Comparison of ENCODE assay signal across 17 mouse cellular contexts in the genomic region with DNA sequence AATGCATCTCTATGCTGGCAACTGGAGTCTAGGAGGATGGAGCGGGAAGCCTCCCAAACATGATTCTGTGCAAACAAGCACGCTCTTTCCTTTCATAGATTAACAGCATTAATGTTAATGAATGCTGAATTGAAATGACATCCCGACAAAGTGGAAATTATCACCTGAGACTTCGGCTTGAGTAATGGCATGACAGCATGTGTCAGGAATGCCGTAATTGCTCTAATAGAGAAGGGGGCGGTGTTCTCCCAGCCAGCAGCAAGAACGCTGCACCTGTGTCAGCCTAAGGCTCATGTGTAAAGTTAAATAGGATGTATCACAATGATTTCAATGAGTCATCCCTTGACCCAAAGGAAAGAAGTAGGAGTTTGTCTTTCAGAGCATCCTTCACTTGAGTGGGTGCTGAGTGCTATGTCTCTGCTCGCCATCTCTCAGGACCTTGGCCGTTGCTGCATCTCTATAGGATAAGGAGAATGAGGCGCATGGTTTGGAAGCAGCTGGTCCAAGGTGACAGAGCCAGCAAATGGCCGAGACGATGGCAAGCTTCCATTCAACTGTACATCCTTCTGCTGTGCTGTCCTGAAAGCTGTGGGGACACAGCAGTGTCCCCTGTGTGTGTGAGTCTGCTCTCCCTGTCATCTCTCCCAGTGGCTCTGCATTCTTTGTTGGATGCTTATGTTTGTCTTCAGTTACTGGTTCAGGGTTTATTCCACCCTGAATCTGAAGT.
DNase-seq lines count a peak whose midpoint lies in the region; ATAC-seq and TF ChIP-seq lines count a peak whose summit lies in the region.
"Had no signal": no experiment of that assay in that cellular context is flagged by ENCODE, and none has a peak within 500 bp of the region (broad histone marks: within the 10 kb centered on the region; RNA-seq: fewer than 3 reads in every experiment).

No protein-coding gene starts in this region.

- no peak overlapping the region for H3K4me3 ChIP-seq in hindbrain, embryonic 15.5 days
- no peak overlapping the region for H3K4me3 ChIP-seq in hindbrain, postnatal 0 days (ENCODE audit: low read length)
- H3K4me3 ChIP-seq in limb, embryonic 10.5 days: no peak overlapping the region
- H3K4me3 ChIP-seq: embryonic facial prominence, embryonic 12.5 days; gastrocnemius, adult 2 months; heart, embryonic 13.5 days; intestine, embryonic 15.5 days had no signal

- H3K36me3 ChIP-seq in hindbrain, embryonic 15.5 days: no peaks in the 10 kb centered on the region
- H3K36me3 ChIP-seq in hindbrain, postnatal 0 days (ENCODE audit: insufficient read depth, low read length): no peaks in the 10 kb centered on the region
- H3K36me3 ChIP-seq in limb, embryonic 10.5 days: no peaks in the 10 kb centered on the region
- H3K36me3 ChIP-seq: embryonic facial prominence, embryonic 12.5 days; heart, embryonic 13.5 days; intestine, embryonic 15.5 days had no signal

- WGBS in hindbrain, embryonic 15.5 days: 75% methylated on average over 12 of the region's 12 CpGs
- 72% methylated on average over 12 of the region's 12 CpGs for WGBS in hindbrain, postnatal 0 days
- 90% methylated on average over 12 of the region's 12 CpGs for WGBS in limb, embryonic 10.5 days

- H3K4me2 ChIP-seq in hindbrain, embryonic 15.5 days: no peak overlapping the region
- H3K4me2 ChIP-seq in hindbrain, postnatal 0 days (ENCODE audit: low read depth, low read length): no peak overlapping the region
- H3K4me2 ChIP-seq: embryonic facial prominence, embryonic 12.5 days; heart, embryonic 13.5 days; intestine, embryonic 15.5 days had no signal

- no peaks in the 10 kb centered on the region for H3K27me3 ChIP-seq in hindbrain, embryonic 15.5 days
- no peaks in the 10 kb centered on the region for H3K27me3 ChIP-seq in hindbrain, postnatal 0 days (ENCODE audit: insufficient read depth, low read length)
- H3K27me3 ChIP-seq in limb, embryonic 10.5 days (ENCODE audit: low read depth, poor library complexity, severe bottlenecking): no peaks in the 10 kb centered on the region
- H3K27me3 ChIP-seq: embryonic facial prominence, embryonic 12.5 days; heart, embryonic 13.5 days; intestine, embryonic 15.5 days had no signal

- H3K4me1 ChIP-seq in hindbrain, embryonic 15.5 days (replicated peaks): no peaks in the 10 kb centered on the region
- H3K4me1 ChIP-seq in hindbrain, postnatal 0 days (ENCODE audit: insufficient read depth, low read length): no peaks in the 10 kb centered on the region
- no peaks in the 10 kb centered on the region for H3K4me1 ChIP-seq in limb, embryonic 10.5 days
- H3K4me1 ChIP-seq: embryonic facial prominence, embryonic 12.5 days; heart, embryonic 13.5 days; intestine, embryonic 15.5 days had no signal

- DNase-seq in hindbrain, postnatal 0 days (ENCODE audit: low spot score): no peak
- DNase-seq in brain, adult 2 months (ENCODE audit: low read depth, low spot score): peak; percentile 17
- DNase-seq in cerebellum, postnatal 10 days: peak; percentile 46 to 50
- DNase-seq in limb, embryonic 10.5 days (ENCODE audit: low spot score): no peak
- DNase-seq: gastrocnemius, adult 2 months; heart, postnatal 4 days; kidney, postnatal 4 days; lung, adult 2 months; lung, postnatal 4 days; right cerebral cortex, postnatal 14 days; thymus, postnatal 25 days had no signal

- no peak for TF ChIP-seq CTCF in hindbrain, postnatal 0 days (IDR thresholded peaks at IDR 0.05; ENCODE audit: low read depth)

- ATAC-seq in hindbrain, embryonic 15.5 days (ENCODE audit: low FRiP score, low read depth): peak; percentile 45; the same call in 1 of the 2 replicates
- ATAC-seq in hindbrain, postnatal 0 days: no peak
- peak; percentile 70 for ATAC-seq in cerebellum, adult (ENCODE audit: insufficient number of reproducible peaks, low FRiP score, low TSS enrichment)
- no peak for ATAC-seq in megakaryocyte, adult 5-6 weeks (ENCODE audit: poor library complexity, severe bottlenecking)
- ATAC-seq: intestine, embryonic 15.5 days had no signal

- no peaks in the 10 kb centered on the region for H3K9me3 ChIP-seq in hindbrain, embryonic 15.5 days
- no peaks in the 10 kb centered on the region for H3K9me3 ChIP-seq in hindbrain, postnatal 0 days (ENCODE audit: low read length)
- H3K9me3 ChIP-seq in limb, embryonic 10.5 days (replicated peaks): no peaks in the 10 kb centered on the region
- H3K9me3 ChIP-seq: embryonic facial prominence, embryonic 12.5 days; intestine, embryonic 15.5 days had no signal

- no peak overlapping the region for H3K27ac ChIP-seq in hindbrain, embryonic 15.5 days (replicated peaks)
- no peak overlapping the region for H3K27ac ChIP-seq in hindbrain, postnatal 0 days
- H3K27ac ChIP-seq in limb, embryonic 10.5 days: no peak overlapping the region
- H3K27ac ChIP-seq: embryonic facial prominence, embryonic 12.5 days; gastrocnemius, adult 2 months; heart, embryonic 13.5 days; intestine, embryonic 15.5 days had no signal

- H3K9ac ChIP-seq in hindbrain, embryonic 15.5 days: no peak overlapping the region
- no peak overlapping the region for H3K9ac ChIP-seq in hindbrain, postnatal 0 days (replicated peaks; ENCODE audit: low read length)
- H3K9ac ChIP-seq: embryonic facial prominence, embryonic 12.5 days; heart, embryonic 13.5 days; intestine, embryonic 15.5 days had no signal

Comparison
In these comparisons a context has a peak if more than half of its experiments do, and no peak if none do; other contexts are left out.
1. ATAC-seq: peak in hindbrain, embryonic 15.5 days (single experiment) and cerebellum, adult (single experiment); none in hindbrain, postnatal 0 days (single experiment) and megakaryocyte, adult 5-6 weeks (single experiment).
2. DNase-seq: peak in brain, adult 2 months (single experiment) and cerebellum, postnatal 10 days (2 of 2); none in hindbrain, postnatal 0 days (single experiment) and limb, embryonic 10.5 days (single experiment).